Mouse (Mus musculus) heart, embryonic 12.5 days (tissue): ENCODE results near the gene Pcsk1n. TPM values are rescaled to one million over a fixed set of nuclear protein-coding genes. Genes with fewer than 3 reads are reported as not detected.

Experiments
- ATAC-seq: fragments of 200-750 bp; cut with Nextera tagmentation; 2 replicates; pipeline ENCODE4 v1.8.0; 2017; ENCODE audit warnings: moderate TSS enrichment, moderate library complexity; ENCODE audit not compliant: insufficient number of reproducible peaks, low FRiP score
- H3K27ac ChIP-seq: fragments of 300-500 bp; sonication (generic); 2 replicates; pipeline ENCODE4 v1.5.1; 2016; ENCODE audit warnings: mild to moderate bottlenecking, moderate library complexity; ENCODE audit not compliant: poor library complexity, severe bottlenecking
- H3K27me3 ChIP-seq: fragments of 300-500 bp; sonication (generic); replicated peaks from 2 replicates; pipeline ENCODE4 v1.6.1; 2016; ENCODE audit warnings: mild to moderate bottlenecking, moderate library complexity
- H3K36me3 ChIP-seq: fragments of 300-500 bp; sonication (generic); 2 replicates; pipeline ENCODE4 v1.6.1; 2016; ENCODE audit warnings: mild to moderate bottlenecking, moderate library complexity
- H3K4me1 ChIP-seq: fragments of 300-500 bp; sonication (generic); replicated peaks from 2 replicates; pipeline ENCODE4 v1.6.1; 2016; ENCODE audit warnings: mild to moderate bottlenecking
- H3K4me2 ChIP-seq: fragments of 300-500 bp; sonication (generic); 2 replicates; pipeline ENCODE4 v1.6.1; 2016; ENCODE audit warnings: mild to moderate bottlenecking, moderate library complexity
- H3K4me3 ChIP-seq: fragments of 300-500 bp; sonication (generic); 2 replicates; pipeline ENCODE4 v1.5.1; 2016; ENCODE audit warnings: mild to moderate bottlenecking
- H3K9ac ChIP-seq: fragments of 300-500 bp; sonication (generic); 2 replicates; pipeline ENCODE4 v1.6.1; 2016; ENCODE audit warnings: mild to moderate bottlenecking, moderate library complexity
- H3K9me3 ChIP-seq: fragments of 300-500 bp; sonication (generic); replicated peaks from 2 replicates; pipeline ENCODE4 v1.6.1; 2016; ENCODE audit warnings: mild to moderate bottlenecking, moderate library complexity
- WGBS: fragments of 180-500 bp; shearing (Covaris S2); methylation state at CpG from one replicate; pipeline ENCODE4 v1.1.7; 2016; 5-methylcytosine and 5-hydroxymethylcytosine counted together
- polyA plus RNA-seq: library from polyadenylated mRNA; unstranded; fragments of >200 nt; fragmentation: Nextera tagmentation; extraction: Ambion mirVana; gene quantifications from 2 replicates; pipeline ENCODE4 v1.2.1, GENCODE M21; 2016

The Pcsk1n gene
- polyA plus RNA-seq: 0.39 and 0.40 TPM in 2 replicates

GRCm38 (mm10) chrX:7919601-7920383, at the start of gene Pcsk1n:
Gene Pcsk1n, plus strand, starts transcription at chrX:7919822.
- no peaks in the 10 kb centered on the region for H3K36me3 ChIP-seq
- peaks cover 62% of the 10 kb centered on the region for H3K27me3 ChIP-seq
- no peak for ATAC-seq
- H3K9ac ChIP-seq: no peak within 1 kb of the TSS
- peak within 1 kb of the TSS; percentile 59 for H3K4me2 ChIP-seq
- WGBS: 6% methylated on average over 38 of the region's 40 CpGs
- peaks cover 3% of the 10 kb centered on the region; the same call in 1 of the 2 replicates for H3K9me3 ChIP-seq
- H3K4me1 ChIP-seq: peaks cover 13% of the 10 kb centered on the region; the same call in 1 of the 2 replicates
- no peak within 1 kb of the TSS for H3K27ac ChIP-seq
- peak within 1 kb of the TSS; percentile 27 for H3K4me3 ChIP-seq

- Histone ChIP-seq H3K4me3 (no peak overlapping the region), H3K4me2 (no peak overlapping the region), H3K9ac (no peak overlapping the region), H3K36me3 (peaks cover 35% of the 10 kb centered on the region), H3K9me3 (no peaks in the 10 kb centered on the region), H3K27ac (no peak overlapping the region), H3K27me3 (no peaks in the 10 kb centered on the region), H3K4me1 (no peaks in the 10 kb centered on the region)
- no peak for ATAC-seq
- WGBS: 53% methylated on average over 3 of the region's 3 CpGs
These were observed 49.8 kb upstream of the Pcsk1n start for GRCm38 (mm10) chrX:7869826-7870225.

GRCm38 (mm10) chrX:7878007-7878419, 41.6 kb upstream of the Pcsk1n start, which contains the start of gene Pim2:
Gene Pim2, plus strand, starts transcription at chrX:7878262.
- Histone ChIP-seq H3K4me2 (peak within 1 kb of the TSS; percentile 91), H3K9me3 (no peaks in the 10 kb centered on the region), H3K9ac (peak within 1 kb of the TSS; percentile 73), H3K4me1 (peaks cover 7% of the 10 kb centered on the region; the same call in 1 of the 2 replicates), H3K27me3 (0 out of 2 replicates have a peak, but pooled peaks cover 6% of the 10 kb centered on the region), H3K27ac (no peak within 1 kb of the TSS), H3K36me3 (peaks cover 16% of the 10 kb centered on the region), H3K4me3 (peak within 1 kb of the TSS; percentile 52)
- 19% methylated on average over 38 of the region's 38 CpGs for WGBS
- ATAC-seq: peak; percentile 88

DNA sequence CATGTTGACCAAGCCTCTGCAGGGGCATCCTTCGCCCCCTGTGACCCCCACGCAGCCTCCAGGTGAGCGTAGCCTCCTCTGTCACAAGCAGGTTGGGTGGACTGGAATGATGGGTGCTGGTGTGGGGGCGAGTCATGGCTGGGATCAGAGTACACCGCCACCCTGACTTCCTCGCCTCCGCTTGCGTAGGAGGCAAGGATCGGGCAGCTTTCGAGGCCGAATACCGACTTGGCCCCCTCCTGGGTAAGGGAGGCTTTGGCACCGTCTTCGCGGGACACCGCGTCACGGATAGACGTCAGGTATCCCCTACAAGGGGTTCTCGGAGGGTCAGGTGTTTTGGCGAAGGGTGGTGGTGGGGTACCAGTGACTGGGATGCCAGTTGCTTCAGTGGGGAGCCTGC, 41.1 kb upstream of the Pcsk1n start:
- ATAC-seq: 0 out of 2 replicates have a peak, but pooled peaks have one; percentile 13
- H3K4me2 ChIP-seq: peak overlapping the region; percentile 91
- peaks cover 14% of the 10 kb centered on the region for H3K36me3 ChIP-seq
- H3K27ac ChIP-seq: no peak overlapping the region
- WGBS: 17% methylated on average over 21 of the region's 21 CpGs
- H3K4me3 ChIP-seq: peak overlapping the region; percentile 52
- H3K4me1 ChIP-seq: peaks cover 7% of the 10 kb centered on the region; the same call in 1 of the 2 replicates
- no peaks in the 10 kb centered on the region for H3K9me3 ChIP-seq
- H3K9ac ChIP-seq: peak overlapping the region; percentile 73
- 0 out of 2 replicates have a peak, but pooled peaks cover 6% of the 10 kb centered on the region for H3K27me3 ChIP-seq

GRCm38 (mm10) chrX:7879819-7880218, 39.8 kb upstream of the Pcsk1n start:
- peak overlapping the region; percentile 56 for H3K4me2 ChIP-seq
- H3K9ac ChIP-seq: no peak overlapping the region
- peaks cover 6% of the 10 kb centered on the region for H3K36me3 ChIP-seq
- WGBS: 9% methylated on average over 11 of the region's 11 CpGs
- H3K9me3 ChIP-seq: no peaks in the 10 kb centered on the region
- 0 out of 2 replicates have a peak, but pooled peaks have one; percentile 13 for ATAC-seq
- H3K27me3 ChIP-seq: 0 out of 2 replicates have a peak, but pooled peaks cover 6% of the 10 kb centered on the region
- H3K4me3 ChIP-seq: peak overlapping the region; percentile 20; the same call in 1 of the 2 replicates
- no peak overlapping the region for H3K27ac ChIP-seq
- peaks cover 7% of the 10 kb centered on the region; the same call in 1 of the 2 replicates for H3K4me1 ChIP-seq

DNA sequence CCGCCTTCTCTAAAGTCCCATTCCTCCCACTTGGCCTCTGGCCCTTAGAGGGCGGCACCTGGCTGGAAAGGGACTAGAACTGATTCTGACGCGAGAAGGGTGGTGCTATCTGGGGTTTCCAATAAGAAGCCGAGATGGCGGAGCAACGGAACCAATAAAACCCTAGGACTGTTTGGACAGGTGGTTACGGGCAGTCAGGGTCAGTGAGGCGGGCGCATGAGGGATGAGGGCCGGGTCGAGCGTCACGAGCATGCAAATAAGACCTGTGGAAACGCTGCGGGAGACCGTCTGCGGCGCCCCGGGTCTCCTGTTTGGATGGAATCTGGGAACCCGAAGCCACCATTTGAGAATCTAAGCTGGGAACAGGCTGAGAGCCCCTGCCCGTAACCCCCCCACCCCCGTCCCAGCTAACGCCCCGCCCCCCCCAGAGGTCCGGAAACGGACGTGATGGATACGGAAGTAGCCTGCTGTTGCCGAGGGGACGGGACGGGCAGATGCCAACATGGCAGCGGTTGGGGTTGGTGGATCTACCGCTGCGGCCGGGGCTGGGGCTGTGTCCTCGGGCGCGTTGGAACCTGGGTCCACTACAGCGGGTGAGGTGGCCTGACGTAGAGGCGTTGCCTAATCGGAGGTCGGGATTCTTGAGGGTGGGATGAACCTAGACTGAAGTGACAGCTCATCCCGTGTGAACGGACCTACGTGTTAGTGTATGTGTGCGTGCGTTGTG, 35.6 kb upstream of the Pcsk1n start, which contains the start of gene Slc35a2:
TSS of gene Slc35a2 (plus strand) at position 188 of the 727 bp plus-strand sequence.
- Histone ChIP-seq H3K4me3 (peak within 1 kb of the TSS; percentile 68), H3K9ac (peak within 1 kb of the TSS; percentile 61), H3K36me3 (0 out of 2 replicates have a peak, but pooled peaks cover 10% of the 10 kb centered on the region), H3K4me1 (peaks cover 4% of the 10 kb centered on the region; the same call in 1 of the 2 replicates), H3K27me3 (no peaks in the 10 kb centered on the region), H3K4me2 (peak within 1 kb of the TSS; percentile 73), H3K9me3 (no peaks in the 10 kb centered on the region), H3K27ac (peak within 1 kb of the TSS; percentile 88)
- ATAC-seq: peak; percentile 92
- WGBS: 7% methylated on average over 49 of the region's 49 CpGs

- 30% methylated on average over 13 of the region's 13 CpGs for WGBS
- H3K27me3 ChIP-seq: no peaks in the 10 kb centered on the region
- H3K9me3 ChIP-seq: no peaks in the 10 kb centered on the region
- peak overlapping the region; percentile 70 for H3K4me3 ChIP-seq
- no peak for ATAC-seq
- H3K27ac ChIP-seq: no peak overlapping the region
- H3K4me2 ChIP-seq: peak overlapping the region; percentile 75
- H3K9ac ChIP-seq: peak overlapping the region; percentile 68
- H3K36me3 ChIP-seq: peaks cover 25% of the 10 kb centered on the region
- H3K4me1 ChIP-seq: peaks cover 5% of the 10 kb centered on the region; the same call in 1 of the 2 replicates
These were observed 21.4 kb upstream of the Pcsk1n start for GRCm38 (mm10) chrX:7898211-7898610.

GRCm38 (mm10) chrX:7898880-7899874, 20.4 kb upstream of the Pcsk1n start, which contains the start of the genes Pqbp1 and Timm17b:
Gene Pqbp1, minus strand, starts transcription at chrX:7899269.
Gene Timm17b, plus strand, starts transcription at chrX:7899357.
- H3K9ac ChIP-seq: peak within 1 kb of the TSS; percentile 68
- ATAC-seq: peak; percentile 99
- peak within 1 kb of the TSS; percentile 75 for H3K4me2 ChIP-seq
- peaks cover 26% of the 10 kb centered on the region for H3K36me3 ChIP-seq
- 9% methylated on average over 58 of the region's 62 CpGs for WGBS
- H3K27ac ChIP-seq: peak within 1 kb of the TSS; percentile 86
- H3K27me3 ChIP-seq: no peaks in the 10 kb centered on the region
- peak within 1 kb of the TSS; percentile 70 for H3K4me3 ChIP-seq
- H3K9me3 ChIP-seq: no peaks in the 10 kb centered on the region
- peaks cover 5% of the 10 kb centered on the region; the same call in 1 of the 2 replicates for H3K4me1 ChIP-seq

DNA sequence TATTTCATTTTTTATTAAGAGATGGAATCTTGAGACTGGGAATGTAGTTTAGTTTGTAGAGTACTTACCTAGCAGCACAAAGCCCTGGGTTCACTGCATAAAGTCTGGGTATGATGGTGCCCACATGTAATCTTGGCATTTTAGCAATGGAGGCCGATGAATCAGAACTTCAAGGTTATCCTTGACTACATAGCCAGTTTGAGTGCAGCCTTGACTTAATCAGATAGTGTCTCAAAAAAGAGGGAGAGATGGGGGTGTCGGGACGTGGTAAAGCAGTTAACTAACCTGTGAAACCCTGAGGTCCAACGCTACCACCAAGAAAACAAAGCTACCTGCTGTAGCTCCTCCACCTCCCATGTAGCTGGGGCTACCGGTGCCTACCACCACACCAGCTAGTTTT, 15.2 kb upstream of the Pcsk1n start:
- Histone ChIP-seq H3K4me2 (no peak overlapping the region), H3K4me3 (no peak overlapping the region), H3K9ac (no peak overlapping the region), H3K4me1 (no peaks in the 10 kb centered on the region), H3K27ac (no peak overlapping the region), H3K36me3 (peaks cover 21% of the 10 kb centered on the region), H3K27me3 (no peaks in the 10 kb centered on the region), H3K9me3 (no peaks in the 10 kb centered on the region)
- ATAC-seq: no peak
- 87% methylated on average over 5 of the region's 5 CpGs for WGBS

GRCm38 (mm10) chrX:7907735-7908134, 11.9 kb upstream of the Pcsk1n start, which contains the start of gene Gm10491:
Gene Gm10491, minus strand, starts transcription at chrX:7907835.
- Histone ChIP-seq H3K9me3 (no peaks in the 10 kb centered on the region), H3K9ac (no peak within 1 kb of the TSS), H3K4me2 (no peak within 1 kb of the TSS), H3K4me3 (no peak within 1 kb of the TSS), H3K36me3 (peaks cover 21% of the 10 kb centered on the region), H3K27me3 (no peaks in the 10 kb centered on the region), H3K27ac (no peak within 1 kb of the TSS), H3K4me1 (no peaks in the 10 kb centered on the region)
- ATAC-seq: no peak
- 82% methylated on average over 5 of the region's 5 CpGs for WGBS
